Mouse (Mus musculus): ENCODE measurements around the gene Paxip1.

Paxip1 gene

GRCm38 (mm10) chr5:27791303-27792172 lies at the start of gene Paxip1:
Gene Paxip1, minus strand, starts transcription at chr5:27791691.
- peak; percentile 98 for DNase-seq

GRCm38 (mm10) chr5:27838061-27838460 lies 46.6 kb upstream of the Paxip1 start:
- no peak for DNase-seq

- DNase-seq = no peak
These were observed 43.6 kb upstream of the Paxip1 start for GRCm38 (mm10) chr5:27835096-27835495.

DNA sequence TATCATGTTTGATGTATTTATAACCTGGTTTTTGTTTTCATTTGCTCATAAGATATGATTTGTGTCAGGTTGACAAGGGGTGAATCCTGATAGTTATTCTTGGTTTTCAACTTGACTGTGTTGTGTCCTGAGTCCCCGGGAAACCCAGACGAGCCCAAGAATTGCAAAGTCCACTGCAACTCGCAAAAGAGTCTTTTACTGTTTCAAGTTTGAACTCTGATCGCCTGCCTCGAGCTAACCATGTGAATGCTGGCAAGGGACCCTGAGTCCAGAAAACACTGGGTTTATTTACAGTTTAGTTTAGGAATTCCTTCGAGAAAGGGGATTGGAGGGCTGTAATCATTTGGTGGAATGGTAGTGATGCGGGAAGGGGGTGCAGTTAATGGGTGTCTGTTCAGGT lies 36.5 kb upstream of the Paxip1 start:
- DNase-seq = no peak

DNA sequence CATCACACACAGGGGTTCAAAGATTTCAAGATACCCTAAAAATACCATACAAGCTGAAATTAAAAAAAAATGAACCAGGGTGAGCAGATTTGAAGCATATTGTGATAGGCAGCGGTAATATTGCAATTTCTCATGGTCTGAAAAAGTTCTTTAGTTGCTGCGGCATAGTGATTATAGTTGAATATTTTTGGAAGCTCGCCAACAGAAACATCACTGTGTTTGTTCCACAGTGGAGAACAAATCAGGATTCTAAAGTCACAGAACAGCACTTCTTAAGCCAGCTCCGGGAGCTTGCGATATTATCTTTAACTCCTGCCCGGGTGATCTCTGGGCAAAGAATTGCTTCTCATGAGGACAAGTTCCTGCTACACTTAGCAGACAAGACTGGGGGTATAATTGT lies 29.7 kb upstream of the Paxip1 start:
- no peak for DNase-seq

GRCm38 (mm10) chr5:27818840-27819672 lies 27.6 kb upstream of the Paxip1 start:
- DNase-seq = no peak

DNA sequence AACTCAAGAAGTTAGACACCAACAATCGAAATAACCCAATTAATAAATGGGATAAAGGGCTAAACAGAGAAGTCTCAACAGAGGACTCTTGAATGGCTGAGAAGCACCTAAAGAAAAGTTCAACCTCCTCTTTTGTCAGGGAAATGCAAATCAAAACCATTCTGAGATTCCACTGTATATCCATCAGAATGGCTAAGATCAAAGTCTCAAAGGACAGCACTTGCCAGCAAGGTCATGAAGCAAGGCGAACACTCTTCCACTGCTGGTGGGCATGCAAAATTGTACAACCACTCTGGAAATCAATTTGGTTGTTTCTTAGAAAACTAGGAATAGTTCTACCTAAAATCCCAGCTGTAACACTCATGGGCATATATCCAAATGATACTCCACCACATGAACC lies 22.8 kb upstream of the Paxip1 start:
- DNase-seq = no peak

DNA sequence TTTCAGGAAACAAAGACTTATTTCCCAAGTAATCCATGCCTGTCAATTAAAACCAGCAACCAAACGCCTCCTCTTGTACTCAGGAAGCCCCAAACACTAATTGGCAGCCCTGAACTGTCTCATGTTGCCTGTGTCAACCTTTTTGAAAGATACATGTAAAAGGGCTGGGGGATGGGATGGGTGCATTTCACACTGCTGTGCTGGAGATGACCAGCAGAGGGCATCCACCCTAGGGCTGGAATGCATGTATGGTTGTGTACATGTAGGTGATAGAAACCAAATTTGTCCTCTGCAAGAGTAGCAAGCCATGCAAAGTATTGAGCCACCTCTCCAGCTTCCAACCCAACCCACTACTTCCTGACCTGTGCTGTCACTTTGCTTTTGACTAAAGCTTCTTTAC lies 2.4 kb upstream of the Paxip1 start:
- DNase-seq = peak; percentile 79

- no peak for DNase-seq
These were observed 1.2 kb upstream of the Paxip1 start for GRCm38 (mm10) chr5:27792531-27793205.

DNA sequence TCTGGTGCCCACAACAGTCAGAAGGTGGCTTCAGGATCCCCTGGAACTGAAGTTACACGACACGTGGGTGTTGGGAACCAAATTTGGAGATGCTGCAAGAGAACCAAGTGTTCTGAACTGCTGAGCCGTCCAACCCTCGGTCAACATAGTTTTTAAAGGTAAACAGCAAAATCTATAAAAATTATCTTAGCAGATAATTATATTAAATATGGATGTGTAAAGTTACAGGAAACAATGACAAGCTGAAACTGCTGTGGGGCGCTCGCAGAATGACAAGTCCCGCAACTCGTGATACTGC lies 631 bp upstream of the Paxip1 start:
- no peak for DNase-seq

DNA sequence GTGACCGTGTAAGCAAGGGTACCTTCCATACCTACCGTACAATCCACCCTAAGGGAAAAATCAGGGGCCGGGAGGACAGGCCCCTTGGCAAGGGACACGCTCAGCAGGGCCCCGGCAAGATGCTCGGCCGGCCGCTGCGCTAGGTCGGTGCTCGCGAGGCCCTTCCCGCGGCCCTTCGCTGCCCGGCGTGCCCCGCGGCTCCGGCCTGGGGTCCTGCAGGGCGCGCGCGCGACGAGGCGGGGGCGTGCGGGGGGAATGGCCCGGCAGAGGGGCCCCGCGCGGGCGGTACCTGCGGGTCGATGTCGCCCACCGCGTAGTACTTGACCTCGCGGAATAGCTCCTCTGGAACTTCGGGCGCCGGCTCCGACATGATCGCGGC lies 592 bp downstream of the Paxip1 start:
- DNase-seq = no peak

DNA sequence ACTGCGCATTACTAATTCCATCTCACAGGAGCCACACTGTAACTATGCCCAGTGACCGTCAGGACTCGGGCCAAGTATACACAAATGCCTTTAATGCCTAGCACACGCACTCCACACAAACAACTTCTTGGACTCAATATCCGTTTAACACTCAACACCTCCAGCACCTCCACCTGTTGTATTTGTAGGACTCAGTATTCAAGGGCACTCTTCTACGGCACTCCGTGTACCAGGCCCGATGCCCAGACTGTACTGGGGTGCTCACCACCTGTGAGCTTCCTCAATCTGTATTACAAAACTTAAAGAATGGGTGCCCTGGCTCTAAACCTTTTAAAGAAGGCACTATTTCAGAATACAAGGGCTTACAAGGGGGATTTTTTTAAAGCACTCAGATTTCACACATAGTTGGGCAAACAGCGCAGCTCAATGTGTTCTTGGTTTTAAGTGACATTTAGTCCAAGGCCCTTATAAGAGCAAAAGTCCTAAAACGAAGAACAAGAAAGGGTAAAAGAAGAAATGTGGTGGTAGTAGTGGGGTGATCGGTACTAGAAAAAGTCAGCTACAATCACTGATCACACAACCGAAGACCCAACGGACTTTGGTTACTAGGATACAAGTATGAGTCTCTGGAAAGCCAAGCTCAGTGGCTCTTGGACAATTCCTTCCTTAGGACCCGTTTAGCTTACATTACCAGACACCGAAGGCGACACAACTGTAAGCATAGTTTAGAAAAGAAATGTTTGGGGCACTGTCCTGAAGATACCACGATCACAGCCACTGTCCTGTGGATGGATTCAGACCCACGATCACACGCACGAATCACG lies 1.2 kb downstream of the Paxip1 start:
- no peak for DNase-seq

GRCm38 (mm10) chr5:27789586-27789985 lies 1.9 kb downstream of the Paxip1 start:
- DNase-seq = no peak

- no peak for DNase-seq
These were observed 8.1 kb downstream of the Paxip1 start for GRCm38 (mm10) chr5:27783381-27783780.

DNA sequence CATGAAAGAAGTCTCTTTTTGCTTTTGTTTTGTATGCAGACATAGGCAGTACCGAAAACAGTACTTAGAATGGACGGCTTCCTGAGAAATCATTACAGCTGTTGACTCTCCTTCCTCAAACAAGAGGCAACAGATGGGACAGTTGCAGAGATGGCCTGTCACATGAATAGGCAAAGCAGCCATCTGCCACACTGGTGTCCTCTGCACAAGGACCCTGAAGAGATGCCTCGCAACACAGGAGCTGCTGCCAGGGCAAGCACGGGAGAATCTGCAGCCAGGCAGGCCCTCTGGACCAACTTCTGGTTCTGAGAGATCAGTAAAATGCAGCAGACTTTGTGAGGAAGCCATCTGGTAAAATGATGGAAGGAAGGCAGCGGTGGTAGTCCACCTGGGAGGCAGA lies 23.5 kb downstream of the Paxip1 start:
- DNase-seq = no peak

DNA sequence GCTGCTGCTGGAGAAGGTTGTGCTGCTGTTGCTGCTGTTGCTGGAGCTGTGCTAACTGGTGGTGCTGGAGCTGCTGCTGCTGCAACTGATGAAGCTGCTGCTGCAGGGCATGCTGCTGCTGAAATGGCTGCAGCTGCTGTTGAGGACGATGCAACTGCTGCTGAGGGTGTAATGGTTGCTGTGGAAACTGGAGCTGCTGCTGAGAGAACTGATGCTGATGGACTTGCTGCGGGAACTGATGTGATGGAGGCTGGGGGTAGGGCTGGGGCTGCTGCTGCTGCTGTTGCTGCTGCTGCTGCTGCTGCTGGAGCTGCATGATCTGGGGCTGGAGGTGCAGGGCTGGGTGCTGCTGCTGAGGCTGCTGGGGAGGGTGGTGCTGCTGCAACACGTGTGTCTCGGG lies 25.7 kb downstream of the Paxip1 start:
- DNase-seq = no peak

DNA sequence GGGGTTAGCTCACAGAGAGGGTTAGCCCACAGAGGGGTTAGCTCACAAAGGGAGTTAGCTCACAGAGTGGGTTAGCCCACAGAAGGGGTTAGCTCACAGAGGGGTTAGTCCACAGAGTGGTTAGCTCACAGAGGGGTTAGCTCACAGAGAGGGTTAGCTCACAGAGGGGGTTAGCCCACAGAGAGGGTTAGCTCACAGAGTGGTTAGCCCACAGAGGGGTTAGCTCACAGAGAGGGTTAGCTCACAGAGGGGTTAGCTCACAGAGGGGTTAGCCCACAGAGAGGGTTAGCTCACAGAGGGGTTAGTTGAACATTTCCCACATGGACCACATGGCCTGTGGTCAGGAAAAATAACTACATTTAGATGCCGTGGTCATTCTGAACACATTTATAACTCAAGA lies 46.5 kb downstream of the Paxip1 start:
- no peak for DNase-seq

- DNase-seq = no peak
These were observed 52.3 kb downstream of the Paxip1 start for GRCm38 (mm10) chr5:27739216-27739615.

GRCm38 (mm10) chr5:27737168-27737567 lies 54.3 kb downstream of the Paxip1 start:
- peak; percentile 65 for DNase-seq

DNA sequence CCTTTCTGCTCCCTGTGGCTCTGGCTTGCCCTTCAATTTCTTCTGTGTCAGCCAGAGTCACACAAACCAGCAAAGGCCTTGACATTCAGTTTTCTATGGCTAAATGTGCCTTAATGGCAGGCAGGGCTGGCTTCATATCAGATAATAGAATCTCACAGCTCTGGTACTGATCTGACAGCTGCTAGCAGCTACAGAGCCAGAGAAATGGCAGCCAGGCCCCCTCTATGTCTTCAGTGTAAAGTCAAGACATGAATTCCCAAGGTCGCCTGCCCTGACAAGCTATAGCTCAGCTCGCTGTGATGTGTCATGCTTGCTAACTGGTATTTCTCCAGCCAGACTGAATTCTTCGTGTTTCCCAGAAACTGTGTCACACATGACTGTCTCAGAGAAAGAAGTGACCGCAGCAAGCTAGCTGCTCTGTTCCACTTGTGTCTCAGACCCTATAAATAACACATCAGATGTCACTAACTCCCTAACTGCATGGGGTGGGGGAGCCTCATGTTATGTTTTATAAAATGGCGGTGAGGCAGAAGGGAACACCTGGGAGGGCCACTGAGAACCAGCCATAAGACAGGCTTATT lies 59.1 kb downstream of the Paxip1 start:
- no peak for DNase-seq

GRCm38 (mm10) chr5:27731392-27731791 lies 60.1 kb downstream of the Paxip1 start:
- no peak for DNase-seq

DNA sequence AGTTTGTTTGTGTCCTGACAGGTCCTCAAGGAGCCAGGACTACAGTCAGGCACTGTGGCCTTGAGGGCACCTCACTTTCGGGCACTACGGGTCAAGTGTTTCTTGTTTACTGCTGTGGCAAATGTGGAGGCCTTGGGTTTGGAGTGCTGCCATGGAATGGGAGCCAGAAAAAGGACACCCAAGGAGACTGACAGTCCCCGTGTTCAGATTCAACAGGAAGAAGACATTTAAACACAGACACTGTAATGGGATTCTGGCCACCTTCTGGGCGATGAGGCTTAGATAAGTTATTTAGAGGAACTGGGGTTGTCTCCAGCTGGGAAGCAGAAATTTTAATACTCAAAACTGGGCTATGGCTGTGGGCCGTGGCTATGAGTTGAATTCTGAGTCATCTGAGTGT lies 60.8 kb downstream of the Paxip1 start:
- no peak for DNase-seq
